Mouse (Mus musculus) cerebellum, adult 2 months (tissue): ENCODE data around the gene Ndel1. TPM values are rescaled to one million over a fixed set of nuclear protein-coding genes. Genes with fewer than 3 reads are reported as not detected.

Experiments used
- DNase-seq, 2 experiments: peaks; one replicate each; pipeline ENCODE4 v3.0.0; 2021
- H3K27ac ChIP-seq: fragments of 200-500 bp; 2 replicates; pipeline ENCODE4 v1.5.1; 2012; ENCODE audit warnings: low read length, control low read depth, inconsistent platforms; ENCODE audit not compliant: insufficient read depth
- H3K27me3 ChIP-seq: fragments of 200-500 bp; 2 replicates; pipeline ENCODE4 v1.6.1; 2012; ENCODE audit warnings: inconsistent platforms, mild to moderate bottlenecking, low read length, moderate library complexity; ENCODE audit not compliant: control insufficient read depth, insufficient read depth
- H3K4me1 ChIP-seq: fragments of 200-500 bp; 2 replicates; pipeline ENCODE4 v1.6.1; 2011; ENCODE audit warnings: low read length; ENCODE audit not compliant: control insufficient read depth, insufficient read depth
- H3K4me3 ChIP-seq: fragments of 200-500 bp; replicated peaks from 2 replicates; pipeline ENCODE3; 2011; ENCODE audit warnings: mild to moderate bottlenecking, low read depth, low read length, control low read depth; ENCODE audit not compliant: insufficient read depth
- CTCF ChIP-seq: fragments of 200-500 bp; IDR thresholded peaks from 2 replicates; pipeline ENCODE4 v1.5.1; 2011; ENCODE audit warnings: low read depth, mild to moderate bottlenecking, control low read depth, low read length, moderate library complexity, borderline replicate concordance; ENCODE audit not compliant: insufficient read depth
- POLR2A ChIP-seq: fragments of 200-500 bp; IDR thresholded peaks from 2 replicates; pipeline ENCODE4 v1.6.1; 2011; ENCODE audit warnings: low read length, control low read depth, borderline replicate concordance; ENCODE audit not compliant: insufficient read depth
- WGBS: fragments of 180-500 bp; shearing (Covaris S2); methylation state at CpG from one replicate; pipeline ENCODE4 v1.1.7; 2018; 5-methylcytosine and 5-hydroxymethylcytosine counted together
- polyA plus RNA-seq: library from polyadenylated mRNA; depleted of rRNA; stranded (reverse); fragments of >200 nt; gene quantifications from 2 replicates; pipeline ENCODE4 v1.2.3, GENCODE M21; 2012; rRNA removed

Ndel1 gene
- 91.1 and 103 TPM in 2 replicates for polyA plus RNA-seq

DNA sequence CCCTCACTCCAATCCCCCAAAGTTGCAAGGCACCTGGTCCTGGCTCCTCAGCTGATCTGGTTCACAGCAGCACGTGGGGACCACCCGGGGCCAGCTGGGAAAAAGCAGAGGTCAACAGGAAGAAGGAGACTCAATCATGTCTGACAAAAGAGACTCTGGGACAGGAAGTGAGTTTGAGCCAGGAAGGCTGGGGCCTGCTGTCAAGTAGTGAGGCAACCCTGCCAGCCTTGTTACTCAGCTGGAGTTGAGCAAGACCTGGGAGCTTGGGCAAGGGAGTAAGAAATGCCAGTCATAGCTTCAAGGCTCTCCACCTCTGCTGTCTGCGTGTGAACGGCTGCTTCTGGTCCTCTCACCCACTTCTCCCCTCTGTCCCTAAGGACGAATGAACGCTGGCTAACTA lies at the start of gene Ndel1:
Gene Ndel1 (minus strand): TSS at position 111 of the 400 bp plus-strand sequence.
- no peaks in the 10 kb centered on the region for H3K27me3 ChIP-seq
- TF ChIP-seq CTCF (no peak), POLR2A (no peak)
- DNase-seq, result no peak
- no peak within 1 kb of the TSS for H3K27ac ChIP-seq
- 57% methylated on average over 6 of the region's 6 CpGs for WGBS
- H3K4me3 ChIP-seq, result no peak within 1 kb of the TSS
- H3K4me1 ChIP-seq, result no peaks in the 10 kb centered on the region

DNA sequence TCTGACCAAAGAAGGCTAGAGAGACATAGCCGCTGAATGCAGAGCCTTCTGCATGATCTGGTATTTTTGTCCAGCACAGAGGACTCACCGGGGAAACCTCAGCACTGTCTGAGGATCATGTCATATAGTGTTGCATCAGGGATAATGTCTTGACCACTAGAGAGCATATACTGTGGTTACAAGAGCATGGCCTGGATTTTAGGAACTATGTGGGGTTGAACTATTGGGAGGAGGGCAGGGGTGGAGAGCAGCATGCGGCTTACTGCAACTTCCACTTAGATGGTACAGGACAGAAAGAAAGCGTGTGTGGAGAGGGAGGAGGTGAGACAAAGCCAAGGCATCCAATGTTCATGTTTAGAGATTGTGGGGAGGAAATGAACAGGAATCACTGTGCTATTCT lies 42.9 kb upstream of the Ndel1 start:
- 88% methylated on average over 4 of the region's 4 CpGs for WGBS
- Histone ChIP-seq H3K4me3 (no peak overlapping the region), H3K27me3 (no peaks in the 10 kb centered on the region), H3K4me1 (no peaks in the 10 kb centered on the region; the same call in 1 of the 2 replicates), H3K27ac (no peak overlapping the region)
- no peak for TF ChIP-seq POLR2A
- no peak for TF ChIP-seq CTCF
- no peak for DNase-seq

DNA sequence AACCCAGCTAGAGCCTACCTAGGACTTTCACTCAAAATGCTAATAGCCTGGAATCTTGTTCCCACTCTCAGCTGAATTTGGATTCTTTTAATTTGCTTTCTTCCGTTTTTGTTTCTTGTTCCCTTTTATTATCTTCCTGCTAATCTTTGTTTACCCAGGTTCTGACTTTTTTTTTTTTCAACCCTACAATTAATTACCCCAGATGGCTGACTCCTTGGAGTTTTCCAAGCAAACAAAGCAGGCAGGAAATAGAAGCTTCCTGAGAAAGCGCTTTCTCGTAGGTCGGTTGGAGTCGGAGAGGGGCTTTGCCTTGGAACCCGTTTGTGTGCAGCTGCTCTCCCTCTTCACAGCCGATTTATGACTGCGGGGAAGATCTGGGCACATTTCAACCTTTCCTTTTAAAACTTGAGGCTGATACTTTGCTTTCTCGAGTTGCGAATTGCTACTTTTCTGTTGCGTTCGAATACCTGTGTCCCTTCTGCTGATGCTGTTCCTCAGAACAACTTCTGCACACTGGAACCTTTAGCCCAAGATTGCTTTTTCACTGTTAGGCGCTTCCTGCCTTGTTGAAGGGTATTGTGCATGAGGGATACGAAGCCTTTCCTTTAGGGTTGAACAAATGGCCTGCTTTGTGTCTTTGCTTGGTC lies 40.0 kb upstream of the Ndel1 start:
- Histone ChIP-seq H3K27me3 (no peaks in the 10 kb centered on the region), H3K4me3 (no peak overlapping the region)
- WGBS, result 60% methylated on average over 14 of the region's 14 CpGs

DNA sequence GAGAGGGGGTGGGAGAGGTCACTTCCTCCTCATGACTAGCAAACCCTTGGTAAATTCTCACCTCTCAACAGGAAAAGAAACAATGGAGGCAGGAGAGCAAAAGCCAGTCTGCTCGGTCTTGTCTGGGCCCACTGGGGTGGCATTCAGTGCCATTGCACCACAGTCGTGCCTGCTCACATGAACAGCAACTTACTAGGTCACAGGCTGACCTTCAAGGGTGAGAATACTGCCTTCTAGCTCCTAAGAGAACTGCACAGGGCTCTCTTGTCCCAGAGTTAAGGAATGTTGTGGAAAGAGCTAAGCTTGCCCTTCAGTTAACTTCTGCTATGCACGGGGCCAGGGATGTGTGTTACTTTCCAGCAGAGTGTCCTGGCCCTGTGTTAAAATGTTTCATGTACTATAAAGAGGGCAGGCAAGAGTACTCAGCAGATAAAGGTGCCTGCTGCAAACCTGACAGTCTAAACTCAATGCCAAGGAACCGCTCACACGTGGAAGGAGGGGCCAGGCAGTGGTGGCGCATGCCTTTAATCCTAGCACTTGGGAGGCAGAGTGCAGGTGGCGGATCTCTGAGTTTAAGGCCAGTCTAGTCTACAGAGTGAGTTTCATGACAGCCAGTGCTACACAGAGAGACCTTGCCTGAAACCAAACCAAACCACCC lies 37.3 kb upstream of the Ndel1 start:
- WGBS, result 53% methylated on average over 7 of the region's 7 CpGs
- no peak overlapping the region for H3K27ac ChIP-seq
- no peaks in the 10 kb centered on the region; the same call in 1 of the 2 replicates for H3K4me1 ChIP-seq
- H3K27me3 ChIP-seq, result no peaks in the 10 kb centered on the region
- DNase-seq, result no peak
- no peak overlapping the region for H3K4me3 ChIP-seq
- no peak for TF ChIP-seq POLR2A
- TF ChIP-seq CTCF, result no peak

More for the DNA sequence above, 40.0 kb upstream of the Ndel1 start:
- no peak overlapping the region for H3K27ac ChIP-seq
- no peak for DNase-seq
- TF ChIP-seq POLR2A (no peak), CTCF (no peak)
- no peaks in the 10 kb centered on the region; the same call in 1 of the 2 replicates for H3K4me1 ChIP-seq

DNA sequence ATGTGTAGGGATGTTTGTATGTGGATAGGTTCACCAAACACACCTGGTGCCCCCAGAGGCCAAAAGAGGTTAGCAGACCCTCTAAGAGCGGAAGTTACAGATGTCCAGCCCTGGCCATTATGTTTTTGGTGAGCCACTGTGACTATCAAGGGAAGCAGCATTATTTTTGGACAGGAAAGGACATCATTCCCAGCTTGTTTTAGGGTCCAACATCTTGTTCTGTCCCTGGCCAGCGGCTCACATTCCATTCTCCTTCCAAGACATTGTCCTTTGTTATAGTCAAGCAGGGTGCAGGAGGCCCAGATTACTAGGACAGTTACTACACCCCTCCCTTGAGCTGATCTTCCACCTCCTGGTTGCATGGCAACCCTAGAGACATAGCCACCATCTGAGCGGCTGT lies 35.6 kb upstream of the Ndel1 start:
- Histone ChIP-seq H3K4me1 (no peaks in the 10 kb centered on the region; the same call in 1 of the 2 replicates), H3K27ac (no peak overlapping the region), H3K27me3 (no peaks in the 10 kb centered on the region), H3K4me3 (no peak overlapping the region)
- TF ChIP-seq POLR2A (no peak), CTCF (no peak)
- DNase-seq, result no peak
- WGBS, result 62% methylated on average over 3 of the region's 3 CpGs

DNA sequence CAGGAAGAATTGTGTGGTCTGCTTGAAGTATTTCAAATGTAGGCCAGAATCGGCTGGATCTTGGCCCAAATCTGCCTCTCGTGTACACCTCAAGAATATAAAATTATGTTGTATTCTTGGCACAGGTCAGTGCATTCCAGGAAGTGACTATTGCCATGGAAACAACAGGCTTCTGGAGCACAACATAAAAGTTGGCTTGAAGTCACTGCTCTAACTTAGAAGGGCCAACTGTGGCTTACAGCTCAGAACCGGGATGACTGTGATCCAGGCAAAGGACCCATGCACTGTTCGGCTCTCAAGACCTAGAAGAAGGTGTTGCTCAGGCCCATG lies 34.8 kb upstream of the Ndel1 start:
- no peaks in the 10 kb centered on the region for H3K27me3 ChIP-seq
- no peak overlapping the region for H3K27ac ChIP-seq
- no peaks in the 10 kb centered on the region; the same call in 1 of the 2 replicates for H3K4me1 ChIP-seq
- H3K4me3 ChIP-seq, result no peak overlapping the region
- DNase-seq, result no peak
- TF ChIP-seq CTCF (no peak), POLR2A (no peak)
- 22% methylated on average over 4 of the region's 4 CpGs for WGBS

DNA sequence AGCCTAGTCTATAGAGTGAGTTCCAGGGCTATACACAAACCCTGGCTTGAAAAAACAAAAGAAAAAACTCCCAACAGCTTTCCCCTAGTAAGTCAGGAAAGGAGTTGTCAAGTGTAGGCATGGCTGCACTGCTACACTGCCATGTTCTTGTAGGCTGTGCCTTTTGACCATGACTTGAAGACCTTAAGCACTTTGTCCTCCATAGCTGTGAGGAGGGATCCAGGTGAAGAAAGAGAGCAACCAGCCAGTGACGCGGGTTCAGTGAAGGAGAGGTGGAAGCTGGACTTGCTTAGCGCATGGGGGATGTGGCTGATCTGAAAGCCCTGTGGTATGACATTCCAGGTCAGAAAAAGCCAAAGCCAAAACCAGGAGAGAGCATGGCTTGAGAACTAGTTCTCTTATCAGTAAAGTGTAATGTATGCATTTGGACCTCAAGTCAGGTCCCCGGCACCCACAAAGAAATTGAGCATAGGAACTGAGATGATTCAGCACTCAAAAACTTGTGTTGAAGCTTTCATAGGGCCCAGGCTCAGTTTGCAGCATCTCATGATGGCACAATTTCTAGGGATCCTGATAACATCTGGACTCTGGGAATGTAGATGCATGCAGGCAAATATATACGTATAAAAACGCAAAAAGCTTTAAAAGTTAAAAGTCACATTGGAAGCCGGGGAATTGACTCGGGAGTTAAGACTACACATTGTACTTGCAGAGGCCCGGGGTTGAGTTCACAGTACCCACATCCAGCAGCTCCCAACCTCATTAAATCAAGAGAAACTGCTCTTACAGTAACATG lies 34.2 kb upstream of the Ndel1 start:
- no peak for TF ChIP-seq POLR2A
- no peak for TF ChIP-seq CTCF
- 90% methylated on average over 9 of the region's 9 CpGs for WGBS
- no peaks in the 10 kb centered on the region for H3K27me3 ChIP-seq

DNA sequence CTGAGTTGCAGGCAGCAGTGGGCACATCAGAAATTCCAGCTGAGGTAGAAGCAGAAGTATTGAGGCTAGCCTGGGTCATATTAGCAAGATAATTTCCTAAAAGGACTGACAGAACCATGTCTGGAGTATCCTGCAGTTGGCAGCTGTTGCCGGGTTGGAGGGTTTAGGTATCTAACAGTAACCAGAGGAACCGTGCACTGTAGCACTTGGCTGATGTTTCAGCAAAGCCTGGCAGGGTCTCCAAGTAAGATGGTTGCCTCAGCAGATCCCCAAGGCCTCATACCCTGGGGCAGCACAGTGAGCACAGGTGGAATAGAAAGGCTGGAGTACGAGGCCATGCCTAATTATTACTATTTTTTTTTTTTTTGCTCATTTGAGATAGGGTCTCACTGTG lies 33.5 kb upstream of the Ndel1 start:
- Histone ChIP-seq H3K27ac (no peak overlapping the region), H3K4me3 (no peak overlapping the region), H3K27me3 (no peaks in the 10 kb centered on the region), H3K4me1 (no peaks in the 10 kb centered on the region)
- TF ChIP-seq POLR2A, result no peak
- TF ChIP-seq CTCF, result no peak
- DNase-seq, result no peak
- 66% methylated on average over 3 of the region's 3 CpGs for WGBS

More for the DNA sequence above, 34.2 kb upstream of the Ndel1 start:
- H3K4me1 ChIP-seq, result no peaks in the 10 kb centered on the region
- no peak for DNase-seq
- no peak overlapping the region for H3K27ac ChIP-seq
- H3K4me3 ChIP-seq, result no peak overlapping the region
